Mouse (Mus musculus) kidney, adult 2 months (tissue): ENCODE results near the gene Faiml.

Experiments used
- CTCF ChIP-seq: fragments of 200-500 bp; conservative IDR thresholded peaks from 2 replicates; pipeline ENCODE4 v1.5.1; 2011; ENCODE audit warnings: low read depth, mild to moderate bottlenecking, control low read depth, low read length, moderate library complexity, mixed read lengths; ENCODE audit not compliant: insufficient read depth, insufficient read length
- POLR2A ChIP-seq: fragments of 200-500 bp; IDR thresholded peaks from one replicate; pipeline ENCODE4 v1.6.1; 2011; ENCODE audit warnings: low read depth, low read length, control low read depth

GRCm38 (mm10) chr9:99183043-99183670, 53.9 kb downstream of the Faiml start:
- no peak for TF ChIP-seq CTCF
- TF ChIP-seq POLR2A = no peak
